Mouse (Mus musculus): Measurements from ENCODE around the gene Atrn.
"Not testable (repeated sequence)": the region's sequence is repeated elsewhere in the genome, so short reads cannot be mapped to it uniquely, and the experiment has no call there.

Atrn gene

GRCm38 (mm10) chr2:130961851-130962250 lies 55.6 kb downstream of the Atrn start:
- no peak for DNase-seq

- DNase-seq: no peak
These were observed 58.7 kb downstream of the Atrn start for GRCm38 (mm10) chr2:130965042-130965441.

GRCm38 (mm10) chr2:130971030-130971429 lies 64.7 kb downstream of the Atrn start:
- no peak for DNase-seq

- no peak for DNase-seq
These were observed 66.1 kb downstream of the Atrn start for GRCm38 (mm10) chr2:130972386-130972785.

GRCm38 (mm10) chr2:130974928-130975327 lies 68.6 kb downstream of the Atrn start:
- DNase-seq: no peak

- no peak for DNase-seq
These were observed 71.3 kb downstream of the Atrn start for GRCm38 (mm10) chr2:130977589-130977988.

GRCm38 (mm10) chr2:130978058-130978847 lies 72.0 kb downstream of the Atrn start:
- no peak for DNase-seq

GRCm38 (mm10) chr2:130979138-130979537 lies 72.8 kb downstream of the Atrn start:
- DNase-seq: no peak

GRCm38 (mm10) chr2:130992818-130993217 lies 86.5 kb downstream of the Atrn start:
- no peak for DNase-seq

- no peak for DNase-seq
These were observed 102.8 kb downstream of the Atrn start for GRCm38 (mm10) chr2:131009123-131009522.

GRCm38 (mm10) chr2:131010566-131010965 lies 104.3 kb downstream of the Atrn start:
- DNase-seq: no peak

GRCm38 (mm10) chr2:131025230-131025629 lies 118.9 kb downstream of the Atrn start:
- no peak for DNase-seq

- DNase-seq: no peak
These were observed 120.6 kb downstream of the Atrn start for GRCm38 (mm10) chr2:131026941-131027340.

- no peak for DNase-seq
These were observed 123.0 kb downstream of the Atrn start for GRCm38 (mm10) chr2:131029065-131029935.

GRCm38 (mm10) chr2:131030561-131030960 lies 124.3 kb downstream of the Atrn start:
- no peak for DNase-seq

- DNase-seq: no peak
These were observed 124.7 kb downstream of the Atrn start for GRCm38 (mm10) chr2:131030998-131031397.

GRCm38 (mm10) chr2:131031406-131031805 lies 125.1 kb downstream of the Atrn start:
- not testable (repeated sequence) for DNase-seq

GRCm38 (mm10) chr2:131036343-131036742 lies 130.0 kb downstream of the Atrn start:
- no peak for DNase-seq

- DNase-seq: no peak
These were observed 130.5 kb downstream of the Atrn start for GRCm38 (mm10) chr2:131036757-131037156.

- DNase-seq: no peak
These were observed 131.1 kb downstream of the Atrn start for GRCm38 (mm10) chr2:131037226-131037990.

- DNase-seq: no peak
These were observed 131.9 kb downstream of the Atrn start for GRCm38 (mm10) chr2:131038197-131038596.

- DNase-seq: no peak
These were observed 132.4 kb downstream of the Atrn start for GRCm38 (mm10) chr2:131038675-131039074.
